Mouse (Mus musculus) Muller cell, postnatal 12 days (primary cell): ENCODE measurements around the gene Sh2d3c.

Experiments used
- DNase-seq: peaks from one replicate; pipeline ENCODE4 v3.0.0-alpha.2; 2015; ENCODE audit errors: inconsistent ontology term

Sh2d3c gene

DNA sequence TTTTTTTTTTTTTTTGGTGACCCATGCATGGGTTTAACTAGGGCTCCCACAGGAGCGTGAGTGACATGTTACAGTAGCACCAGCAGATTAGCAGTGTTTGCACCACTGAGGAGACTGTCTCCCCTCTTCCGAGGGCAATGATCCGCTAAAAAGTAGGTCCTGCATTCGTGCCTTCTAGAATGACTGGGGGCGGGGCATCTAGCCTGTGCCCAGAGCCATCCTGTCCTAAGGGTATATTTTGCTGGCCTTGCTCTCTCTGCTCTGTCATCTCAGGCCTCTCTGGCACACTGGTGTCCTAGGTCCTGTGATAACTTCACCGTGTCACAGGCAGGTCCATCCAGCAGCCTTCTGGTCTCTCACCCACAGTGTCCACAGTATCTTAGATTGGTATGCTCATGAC lies 21.2 kb upstream of the Sh2d3c start:
- DNase-seq = no peak

DNA sequence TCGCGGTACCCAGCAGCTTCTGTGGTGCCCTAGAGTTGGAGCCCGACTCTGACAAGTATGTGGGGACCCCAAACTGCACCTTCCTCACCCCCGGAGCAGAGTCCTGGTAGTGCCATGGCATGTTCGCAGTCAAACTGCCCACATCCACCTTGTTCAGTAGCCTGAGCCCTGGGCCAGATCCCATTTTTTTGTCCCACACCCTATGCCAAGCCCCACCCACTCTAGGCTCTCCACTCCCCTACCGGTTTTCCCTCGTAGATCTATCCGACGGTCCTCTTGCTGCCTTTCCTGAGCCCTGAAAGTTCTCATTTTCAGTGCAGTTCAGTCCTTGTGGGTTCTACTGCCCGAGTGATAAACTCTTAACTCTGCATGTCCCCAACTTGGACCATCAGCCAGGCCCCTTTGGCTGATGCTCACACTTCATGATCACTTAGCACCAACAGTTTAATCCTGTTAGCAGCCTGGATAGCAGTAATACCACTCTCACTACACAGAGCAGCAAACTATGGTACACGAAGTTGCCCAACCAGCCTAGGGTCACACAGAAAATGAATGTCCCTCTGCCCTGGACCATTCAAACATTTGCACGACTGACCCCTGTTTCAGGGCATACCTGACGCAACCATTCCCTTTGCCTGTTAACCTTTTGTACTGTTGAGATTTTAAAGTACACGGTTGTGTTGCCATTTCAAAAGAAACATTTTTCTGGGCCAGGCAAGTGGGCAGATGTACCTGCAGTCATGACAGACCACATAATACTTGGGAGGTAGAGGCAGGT lies 19.7 kb upstream of the Sh2d3c start:
- no peak for DNase-seq

DNA sequence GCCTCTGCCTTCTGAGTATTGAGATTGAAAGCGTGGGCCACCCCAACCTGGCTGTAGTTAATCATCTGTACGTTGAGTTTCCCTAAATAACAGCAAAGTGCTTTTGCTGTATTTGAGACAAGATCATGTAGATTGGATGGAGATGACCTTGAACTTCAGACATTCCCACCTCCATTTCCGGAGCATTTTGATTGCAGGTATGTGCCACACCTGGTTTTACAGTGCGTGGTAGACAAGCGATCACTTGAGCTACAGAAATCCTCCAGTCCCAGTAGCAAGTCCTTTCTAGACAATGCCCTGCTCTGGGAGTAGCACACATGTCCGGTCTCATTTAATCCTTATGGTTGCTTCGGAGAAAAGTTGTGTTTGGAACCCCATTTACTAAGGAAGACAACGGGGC lies 17.8 kb upstream of the Sh2d3c start:
- DNase-seq = no peak

DNA sequence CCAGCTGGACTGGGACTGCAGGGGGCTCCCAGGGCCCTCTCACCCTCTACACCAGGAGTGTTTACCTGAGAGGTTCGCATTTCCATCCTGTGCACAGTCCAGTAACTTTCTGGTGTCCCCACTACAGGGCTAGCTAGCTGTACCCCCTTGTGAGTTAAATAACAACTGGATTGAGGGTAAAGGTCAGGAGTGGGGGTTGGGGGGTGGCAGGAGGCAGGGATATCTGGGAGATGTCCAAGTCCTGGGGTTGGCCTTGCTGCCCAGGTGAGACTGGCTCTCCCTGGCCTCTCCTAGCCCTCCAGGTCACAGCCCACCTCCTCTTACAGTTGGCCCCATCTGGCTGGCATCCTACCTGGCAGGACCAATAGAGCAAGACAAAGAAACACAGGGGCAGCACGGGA lies 16.8 kb upstream of the Sh2d3c start, which contains the start of gene Fpgs:
Gene Fpgs, minus strand, starts transcription at position 125 of the 401 bp plus-strand sequence.
- no peak for DNase-seq

DNA sequence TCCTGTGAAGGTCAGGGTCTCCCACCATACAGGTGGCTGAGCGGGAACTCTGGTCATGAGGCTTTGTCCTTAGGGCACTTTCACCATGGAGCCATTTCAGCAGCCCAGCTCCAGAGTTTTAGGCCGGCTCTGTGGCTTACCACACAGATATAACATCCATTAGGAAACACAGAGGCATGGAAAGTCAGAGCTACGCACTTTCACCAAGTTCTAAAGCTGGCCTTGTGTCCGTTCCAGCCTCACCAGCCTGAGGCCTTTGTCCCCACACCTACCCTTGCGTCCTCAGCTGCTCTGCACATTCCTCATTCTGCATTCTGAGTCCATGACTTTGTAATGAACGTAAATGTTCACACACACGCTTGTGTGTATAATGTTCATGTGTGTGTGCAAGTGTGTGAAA lies 15.8 kb upstream of the Sh2d3c start:
- no peak for DNase-seq

GRCm38 (mm10) chr2:32706971-32707370 lies 13.9 kb upstream of the Sh2d3c start:
- DNase-seq = no peak

GRCm38 (mm10) chr2:32708643-32709042 lies 12.2 kb upstream of the Sh2d3c start:
- DNase-seq = peak; percentile 50

DNA sequence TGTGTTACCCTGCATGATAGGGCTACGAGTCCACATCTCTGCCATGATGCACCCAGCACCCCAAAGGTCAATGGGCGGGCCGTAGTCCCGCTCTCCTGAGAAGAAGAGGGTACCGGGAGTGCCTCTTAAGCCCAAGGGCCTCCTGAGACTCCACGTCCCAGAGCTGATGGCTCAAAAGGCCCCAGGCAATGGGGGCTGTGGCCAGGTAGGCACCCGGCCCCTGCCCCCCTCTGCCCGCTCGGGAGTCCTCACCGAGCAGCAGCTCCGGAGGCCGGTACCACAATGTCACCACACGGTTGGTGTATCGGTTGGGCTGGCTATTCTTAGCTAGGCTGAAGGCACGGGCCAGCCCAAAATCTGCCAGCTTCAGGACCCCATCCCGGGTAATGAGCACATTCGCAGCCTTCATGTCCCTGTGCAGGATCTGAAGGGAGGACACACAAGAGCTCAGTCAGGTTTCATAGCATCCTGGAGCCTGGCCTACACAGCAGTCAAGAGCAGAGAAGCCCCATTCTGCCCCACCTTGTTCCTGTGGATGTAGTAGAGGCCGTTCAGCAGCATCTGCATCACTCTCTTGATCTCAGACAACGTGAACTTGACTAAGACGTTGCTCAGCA lies 11.2 kb upstream of the Sh2d3c start:
- no peak for DNase-seq

DNA sequence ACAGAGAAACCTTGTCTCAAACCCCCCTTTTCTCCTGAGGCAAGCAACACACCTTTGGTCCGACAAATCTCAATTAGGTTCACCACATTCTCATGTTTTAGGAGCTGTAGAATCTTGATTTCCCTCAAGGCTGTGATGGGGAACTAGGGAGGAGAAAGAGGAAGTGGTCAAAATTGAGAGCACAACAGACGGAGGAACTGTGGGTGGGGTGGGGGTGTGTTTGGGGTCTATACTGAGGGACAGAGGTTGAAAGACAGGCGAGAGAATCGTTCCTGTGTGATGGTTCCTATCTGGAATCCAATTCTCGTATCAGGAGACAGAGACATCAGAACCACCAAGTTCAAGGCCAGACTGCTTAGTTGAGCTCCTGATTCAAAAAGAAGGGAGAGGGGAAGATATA lies 10.4 kb upstream of the Sh2d3c start:
- no peak for DNase-seq

DNA sequence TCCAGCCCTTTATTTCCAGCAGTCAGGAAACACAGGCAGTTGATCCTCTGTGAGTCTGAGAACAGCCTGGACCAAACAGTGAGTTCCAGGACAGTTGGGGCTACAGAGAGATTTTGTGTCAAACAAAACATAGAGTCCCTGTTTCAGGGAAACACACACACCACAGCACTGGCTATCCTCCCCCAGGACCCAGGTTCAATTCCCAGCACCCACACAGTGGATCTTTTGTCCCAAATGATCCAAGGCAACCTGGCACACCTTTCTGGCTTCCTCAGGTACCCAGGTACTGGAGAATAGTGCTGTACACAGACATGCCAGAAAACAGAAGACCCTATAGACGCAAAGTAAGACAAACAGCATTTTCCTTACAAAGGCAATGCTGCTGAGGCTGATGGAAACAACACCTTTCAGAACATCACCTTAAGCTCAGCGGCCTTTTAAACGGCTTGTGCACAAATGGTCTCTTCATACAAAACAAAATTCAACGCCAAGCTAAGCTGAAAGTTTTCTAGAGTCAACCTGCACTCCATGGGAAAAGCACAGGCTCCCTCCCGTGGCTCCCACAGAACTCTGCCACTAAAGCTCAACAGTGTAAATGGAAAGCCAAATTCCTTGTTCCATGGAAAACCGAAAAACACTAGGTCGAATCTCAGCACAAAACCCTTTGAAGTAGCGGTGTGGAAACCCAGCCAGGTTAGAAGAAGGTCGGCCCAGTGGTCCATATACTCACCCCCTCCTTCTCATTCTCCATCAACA lies 9.4 kb upstream of the Sh2d3c start:
- DNase-seq = no peak

- peak; percentile 82 for DNase-seq
Observed at GRCm38 (mm10) chr2:32712108-32712551, 8.7 kb upstream of the Sh2d3c start.

GRCm38 (mm10) chr2:32712586-32712933 lies 8.3 kb upstream of the Sh2d3c start:
- DNase-seq = peak; percentile 98

- peak; percentile 98 for DNase-seq
Observed at GRCm38 (mm10) chr2:32712934-32713817, 7.7 kb upstream of the Sh2d3c start, which contains the start of gene Cdk9. Cdk9 (minus strand) TSS chr2:32713076.

DNA sequence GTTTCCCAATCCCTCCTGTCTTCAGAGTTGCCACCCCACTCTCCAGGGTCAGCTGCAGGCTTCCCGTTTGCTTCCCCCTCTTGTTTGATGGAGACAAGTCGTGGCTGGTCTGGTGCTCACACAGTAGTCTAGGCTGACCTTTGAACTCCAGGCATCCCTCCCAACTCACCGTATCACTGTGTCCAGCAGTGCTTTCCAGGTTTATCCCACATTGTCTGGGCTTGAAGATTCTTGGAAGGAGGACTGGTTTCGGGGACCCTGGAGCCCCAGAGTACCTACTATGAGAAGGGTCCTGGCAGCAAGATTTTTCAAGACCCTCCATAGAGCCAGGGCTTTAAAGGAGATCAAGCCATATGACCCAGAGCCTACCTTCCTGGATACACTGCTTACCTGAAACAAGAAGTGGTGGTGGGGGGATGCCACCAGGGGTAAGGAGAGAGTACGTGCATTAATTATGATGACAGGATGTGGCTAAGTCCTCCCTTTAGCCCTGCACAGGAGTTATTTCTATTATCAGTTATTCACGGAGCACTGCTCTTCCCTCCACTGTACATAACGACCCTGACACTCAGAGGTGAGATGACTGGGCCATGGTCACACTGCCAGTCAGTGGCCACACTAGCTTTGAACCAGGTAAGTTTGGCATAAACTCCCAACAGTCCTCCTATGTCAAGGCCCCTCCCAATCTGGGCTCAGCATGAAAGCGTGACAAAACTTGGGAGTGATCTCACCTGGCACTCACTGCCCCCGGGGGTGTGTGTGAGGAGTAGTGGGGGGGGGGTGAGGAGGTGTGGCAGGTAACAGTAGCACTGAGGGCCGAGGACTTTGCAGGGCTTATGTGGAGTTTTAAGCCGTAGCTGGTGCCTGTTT lies 6.5 kb upstream of the Sh2d3c start:
- DNase-seq = no peak

DNA sequence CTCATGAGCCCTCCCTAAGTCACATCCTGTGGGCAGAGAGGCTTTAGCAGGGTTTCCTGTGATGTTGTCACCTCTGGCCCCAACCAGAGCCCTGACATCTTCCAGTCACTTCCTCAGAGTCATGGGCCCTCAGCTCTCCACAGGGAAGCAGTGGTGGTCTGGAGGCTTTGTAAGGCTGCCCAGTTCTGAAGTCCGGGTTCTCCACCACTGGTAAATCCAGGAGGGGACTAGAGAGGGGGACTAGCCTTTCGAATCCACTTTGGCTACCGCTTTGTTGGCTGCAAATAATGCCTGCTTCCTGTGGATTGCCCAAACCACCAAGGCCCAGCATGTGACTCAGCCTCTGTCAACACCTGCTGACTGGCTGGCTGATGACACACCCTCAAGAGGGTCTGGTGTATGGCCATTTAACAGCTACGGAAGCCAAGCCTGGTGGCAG lies 5.8 kb upstream of the Sh2d3c start:
- DNase-seq = peak; percentile 58

DNA sequence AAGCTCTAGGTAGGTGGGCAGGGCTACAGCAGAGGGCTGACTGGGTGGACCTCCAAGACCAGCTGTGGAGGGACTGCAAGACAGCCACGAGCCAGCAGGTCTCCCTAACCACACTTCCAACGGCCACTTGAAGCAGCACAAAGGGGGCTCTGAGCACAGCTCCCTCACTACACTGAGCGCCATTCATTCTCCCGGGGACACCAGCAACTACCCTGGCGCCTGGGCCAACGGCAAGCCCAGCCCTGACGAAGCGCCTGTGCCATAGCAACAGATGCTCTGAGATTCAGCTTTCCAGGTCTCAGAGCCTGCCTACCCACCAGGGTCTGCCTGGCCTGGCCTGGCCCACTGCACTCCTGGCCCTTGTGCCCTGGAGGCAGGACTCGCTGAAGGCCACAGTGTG lies 2.1 kb upstream of the Sh2d3c start:
- peak; percentile 57 for DNase-seq

DNA sequence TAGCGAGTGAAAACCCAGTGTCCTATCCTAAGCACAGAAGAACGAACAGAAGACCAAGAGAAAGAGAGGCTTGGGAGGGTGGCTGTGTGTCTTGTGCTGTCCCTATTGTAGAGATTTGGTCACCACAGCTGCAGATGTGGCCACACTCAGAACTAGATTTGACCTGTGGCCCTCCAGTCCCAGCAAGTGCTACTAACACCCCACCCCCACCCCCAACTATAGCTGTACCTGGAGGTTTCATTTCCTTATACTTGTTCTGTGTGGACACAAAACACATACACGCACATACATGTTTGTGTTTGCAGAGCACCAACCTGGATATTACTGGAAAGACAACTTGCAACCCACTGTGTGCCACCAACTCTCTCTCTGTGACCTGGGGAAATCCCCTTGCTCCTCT lies 802 bp upstream of the Sh2d3c start:
- DNase-seq = no peak

DNA sequence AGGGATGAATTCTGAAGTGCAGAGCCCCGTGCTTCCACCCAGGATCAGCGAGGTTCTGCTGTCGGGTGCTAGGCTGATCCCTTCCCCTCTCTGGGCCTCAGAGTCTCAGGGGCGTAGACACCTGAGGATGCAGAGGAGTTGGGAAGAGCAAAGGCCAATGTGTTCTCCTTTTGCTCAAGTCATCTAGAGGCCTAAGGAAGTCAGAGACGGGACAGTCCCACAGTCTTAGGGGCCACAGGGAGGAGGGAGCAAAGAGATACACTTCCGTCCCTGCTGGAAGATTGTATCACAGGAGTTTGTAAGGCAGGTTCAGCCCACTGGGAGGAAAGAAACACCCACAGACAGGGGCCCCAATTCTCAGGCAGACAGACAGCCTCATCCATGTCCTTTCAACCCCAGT lies 1.2 kb downstream of the Sh2d3c start:
- DNase-seq = no peak

DNA sequence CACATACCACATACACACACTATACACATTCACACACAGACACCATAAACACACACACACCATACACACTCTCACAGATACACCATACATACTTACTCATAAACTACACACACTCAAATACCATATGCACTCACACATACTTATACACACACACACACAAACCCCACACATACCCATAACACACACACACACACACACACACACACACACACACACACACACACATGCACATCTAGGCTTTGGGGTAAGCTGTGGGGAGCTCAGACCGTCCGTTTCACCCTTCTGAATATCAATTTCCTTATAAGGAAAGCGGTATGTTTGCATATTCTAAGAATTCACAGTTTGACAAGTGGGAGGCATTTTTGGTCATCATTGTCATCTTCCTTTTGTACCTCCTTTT lies 1.7 kb downstream of the Sh2d3c start:
- no peak for DNase-seq

GRCm38 (mm10) chr2:32724149-32724548 lies 3.3 kb downstream of the Sh2d3c start:
- no peak for DNase-seq
